In the genomic region with DNA sequence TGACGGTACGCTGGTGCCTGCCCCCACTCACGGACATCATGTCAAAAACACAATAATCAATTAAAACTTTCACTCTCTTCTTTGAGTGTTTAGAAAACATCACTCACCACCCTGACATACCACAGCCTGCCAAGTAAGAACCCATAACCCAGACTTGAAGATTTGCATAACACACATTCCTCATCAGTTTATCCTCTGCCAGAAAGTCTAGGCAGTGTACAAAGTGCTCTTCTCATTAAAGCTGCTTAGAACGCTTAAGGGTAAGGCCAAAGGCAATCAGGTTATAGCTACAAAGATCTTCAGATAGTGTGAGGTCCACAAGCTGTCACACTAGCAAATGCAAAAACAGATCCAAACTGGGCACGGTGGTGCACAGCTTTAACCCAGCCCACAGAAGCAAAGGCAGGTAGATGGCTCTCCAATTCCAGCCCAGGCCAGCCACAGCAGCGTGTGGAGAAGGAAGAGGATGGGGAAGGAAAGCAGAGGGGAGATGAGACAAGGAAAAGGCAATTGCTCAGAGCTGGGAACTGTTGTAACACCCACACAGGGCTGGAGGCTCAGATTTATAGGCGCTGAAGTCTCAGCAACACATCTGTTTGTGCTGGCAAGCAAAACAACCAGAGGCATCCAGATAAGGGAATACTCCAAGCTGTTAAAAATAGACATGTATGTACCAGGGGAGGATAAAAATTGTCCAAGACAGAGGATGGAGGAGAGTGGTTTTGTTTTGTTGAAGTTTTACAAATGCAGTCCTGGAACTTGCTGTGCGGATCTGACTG, we compare ENCODE assay signal across 1 mouse cellular context.
TF ChIP-seq lines count a peak whose summit lies in the region.

No protein-coding gene starts in this region.

TF ChIP-seq in MEL, 35 proteins besides CTCF, POLR2A, EP300 and RAD21 (continued from another document):
- peak; percentile 75; the same call in 1 of the 2 replicates for TF ChIP-seq RCOR1 (IDR thresholded peaks at IDR 0.05; ENCODE audit: low read depth, low read length)
